Mouse (Mus musculus) heart, postnatal 0 days (tissue): ENCODE data around the gene Trpm7. TPM values are rescaled to one million over a fixed set of nuclear protein-coding genes. Genes with fewer than 3 reads are reported as not detected.

Source experiments
- ATAC-seq: fragments of 200-750 bp; cut with Nextera tagmentation; 2 replicates; pipeline ENCODE4 v1.8.0; 2017; ENCODE audit warnings: low read depth, moderate number of reproducible peaks, moderate library complexity; ENCODE audit not compliant: insufficient read depth
- DNase-seq: peaks from one replicate; pipeline ENCODE4 v3.0.0-alpha.2; 2016; ENCODE audit warnings: low spot score
- H3K27ac ChIP-seq: fragments of 300-500 bp; sonication (generic); 2 replicates; pipeline ENCODE4 v1.5.1; 2014; ENCODE audit warnings: low read depth, mild to moderate bottlenecking
- H3K27me3 ChIP-seq: fragments of 300-500 bp; sonication (generic); 2 replicates; pipeline ENCODE4 v1.6.1; 2014; ENCODE audit warnings: low read length, mixed read lengths; ENCODE audit not compliant: control insufficient read depth, insufficient read depth
- H3K36me3 ChIP-seq: fragments of 300-500 bp; sonication (generic); replicated peaks from 2 replicates; pipeline ENCODE4 v1.6.1; 2014; ENCODE audit warnings: low read length, mixed read lengths; ENCODE audit not compliant: control insufficient read depth, insufficient read depth
- H3K4me1 ChIP-seq: fragments of 300-500 bp; sonication (generic); 2 replicates; pipeline ENCODE4 v1.6.1; 2014; ENCODE audit warnings: antibody characterized with exemption; ENCODE audit not compliant: control insufficient read depth, insufficient read depth
- H3K4me2 ChIP-seq: fragments of 300-500 bp; sonication (generic); 2 replicates; pipeline ENCODE4 v1.6.1; 2014; ENCODE audit warnings: low read depth, mild to moderate bottlenecking, low read length, moderate library complexity
- H3K4me3 ChIP-seq: fragments of 300-500 bp; sonication (generic); 2 replicates; pipeline ENCODE4 v1.5.1; 2014; ENCODE audit warnings: low read depth, low read length
- H3K9ac ChIP-seq: fragments of 300-500 bp; sonication (generic); replicated peaks from 2 replicates; pipeline ENCODE4 v1.6.1; 2014; ENCODE audit warnings: low read depth, low read length, mixed read lengths
- H3K9me3 ChIP-seq: fragments of 300-500 bp; sonication (generic); replicated peaks from 2 replicates; pipeline ENCODE4 v1.6.1; 2016; ENCODE audit warnings: low read length; ENCODE audit not compliant: control insufficient read depth
- CTCF ChIP-seq: IDR thresholded peaks from 2 replicates; pipeline ENCODE4 v1.5.1; 2016; ENCODE audit warnings: antibody characterized with exemption, control low read depth, low read depth
- EP300 ChIP-seq: IDR thresholded peaks from 2 replicates; pipeline ENCODE4 v1.6.1; 2016; ENCODE audit warnings: antibody characterized with exemption, low read depth
- whole genome bisulfite sequencing: fragments of 180-500 bp; shearing (Covaris S2); extraction: QIAGEN DNeasy Blood & Tissue Kit; methylation state at CpG from one replicate; pipeline ENCODE4 v1.1.7; 2014; 5-methylcytosine and 5-hydroxymethylcytosine counted together
- microRNA-seq: library from miRNA; unstranded; fragments of <30 nt; microRNA quantifications from one replicate; pipeline ENCODE4, GENCODE M21; 2016
- polyA plus RNA-seq: library from polyadenylated mRNA; unstranded; fragments of >200 nt; fragmentation: Nextera tagmentation; extraction: Ambion mirVana; gene quantifications from 2 replicates; pipeline ENCODE4 v1.2.1, GENCODE M21; 2015
- total RNA-seq: library from RNA; depleted of rRNA; stranded (reverse); fragments of >200 nt; gene quantifications from 2 replicates; pipeline ENCODE4 v1.2.3, GENCODE M21; 2014; ENCODE audit warnings: low replicate concordance; rRNA removed

Gene Trpm7
- total and polyA plus RNA-seq, 2 experiments from 2014 or later, result 35.7 to 39.7 TPM

- Histone ChIP-seq H3K36me3 (peaks cover 23% of the 10 kb centered on the region), H3K27me3 (no peaks in the 10 kb centered on the region), H3K4me1 (no peaks in the 10 kb centered on the region), H3K27ac (no peak overlapping the region), H3K9ac (no peak overlapping the region), H3K4me3 (no peak overlapping the region), H3K9me3 (no peaks in the 10 kb centered on the region), H3K4me2 (0 out of 2 replicates have a peak overlapping the region, but pooled peaks have one; percentile 8)
- TF ChIP-seq CTCF (no peak), EP300 (no peak)
- no peak for DNase-seq
- WGBS, result 27% methylated on average over 11 of the region's 11 CpGs
- no peak for ATAC-seq
These were observed 110.0 kb downstream of the Trpm7 start for GRCm38 (mm10) chr2:126765867-126766582.

GRCm38 (mm10) chr2:126759351-126759750 is 116.7 kb downstream of the Trpm7 start:
- H3K9ac ChIP-seq, result no peak overlapping the region
- TF ChIP-seq EP300 (no peak), CTCF (no peak)
- H3K4me1 ChIP-seq, result no peaks in the 10 kb centered on the region
- no peaks in the 10 kb centered on the region for H3K27me3 ChIP-seq
- DNase-seq (no peak), ATAC-seq (no peak)
- peaks cover 88% of the 10 kb centered on the region for H3K36me3 ChIP-seq
- WGBS, result 90% methylated on average over 7 of the region's 7 CpGs
- H3K9me3 ChIP-seq, result no peaks in the 10 kb centered on the region
- no peak overlapping the region for H3K4me2 ChIP-seq
- no peak overlapping the region for H3K27ac ChIP-seq
- H3K4me3 ChIP-seq, result no peak overlapping the region

GRCm38 (mm10) chr2:126755664-126756063 is 120.4 kb downstream of the Trpm7 start:
- TF ChIP-seq EP300 (no peak), CTCF (no peak)
- H3K9ac ChIP-seq, result no peak overlapping the region
- 84% methylated on average over 6 of the region's 6 CpGs for WGBS
- no peak overlapping the region for H3K4me3 ChIP-seq
- no peaks in the 10 kb centered on the region for H3K9me3 ChIP-seq
- no peaks in the 10 kb centered on the region for H3K4me1 ChIP-seq
- no peak for DNase-seq
- ATAC-seq, result no peak
- H3K4me2 ChIP-seq, result no peak overlapping the region
- peaks cover 96% of the 10 kb centered on the region for H3K36me3 ChIP-seq
- no peaks in the 10 kb centered on the region for H3K27me3 ChIP-seq
- no peak overlapping the region for H3K27ac ChIP-seq

- 75% methylated on average over 5 of the region's 5 CpGs for WGBS
- no peaks in the 10 kb centered on the region for H3K4me1 ChIP-seq
These were observed 132.6 kb downstream of the Trpm7 start for GRCm38 (mm10) chr2:126743389-126743788.

More at GRCm38 (mm10) chr2:126743389-126743788, 132.6 kb downstream of the Trpm7 start:
- DNase-seq (no peak), ATAC-seq (no peak)
- H3K27me3 ChIP-seq, result no peaks in the 10 kb centered on the region
- no peak overlapping the region for H3K27ac ChIP-seq
- no peak overlapping the region for H3K4me2 ChIP-seq
- no peak overlapping the region for H3K9ac ChIP-seq
- H3K9me3 ChIP-seq, result no peaks in the 10 kb centered on the region
- H3K4me3 ChIP-seq, result no peak overlapping the region
- TF ChIP-seq CTCF (no peak), EP300 (no peak)
- H3K36me3 ChIP-seq, result peaks cover 68% of the 10 kb centered on the region

Small RNAs within 50 kb of the gene (microRNA-seq; reads per million reads assigned to microRNA genes)
- 0.54 reads per million for gene Mir3473g

Other genes starting within 250 kb of the Trpm7 start
- gene Gabpb1, start 199.9 kb downstream of the Trpm7 start, total RNA-seq, result 5.0 and 15.2 TPM in 2 replicates
- gene Gabpb1, start 199.9 kb downstream of the Trpm7 start, polyA plus RNA-seq, result 17.5 and 18.0 TPM in 2 replicates
- 9.0 and 12.3 TPM in 2 replicates for gene Usp8, start 168.9 kb downstream of the Trpm7 start, total RNA-seq
- 19.0 and 19.4 TPM in 2 replicates for gene Usp8, start 168.9 kb downstream of the Trpm7 start, polyA plus RNA-seq
- gene Usp50, start 92.8 kb downstream of the Trpm7 start, total RNA-seq, result 0.15 and 1.0 TPM in 2 replicates
- 1.7 and 2.2 TPM in 2 replicates for gene Usp50, start 92.8 kb downstream of the Trpm7 start, polyA plus RNA-seq
- gene Sppl2a, start 57.0 kb upstream of the Trpm7 start, total RNA-seq, result 32.6 and 42.7 TPM in 2 replicates
- gene Sppl2a, start 57.0 kb upstream of the Trpm7 start, polyA plus RNA-seq, result 28.7 and 30.3 TPM in 2 replicates
- 5.1 and 8.3 TPM in 2 replicates for gene Ap4e1, start 132.5 kb upstream of the Trpm7 start, total RNA-seq
- gene Ap4e1, start 132.5 kb upstream of the Trpm7 start, polyA plus RNA-seq, result 4.0 and 4.1 TPM in 2 replicates
- 16.0 and 27.0 TPM in 2 replicates for gene Blvra, start 194.4 kb upstream of the Trpm7 start, total RNA-seq
- 37.6 and 43.6 TPM in 2 replicates for gene Blvra, start 194.4 kb upstream of the Trpm7 start, polyA plus RNA-seq